19 mouse cellular contexts compared by ENCODE assay signal in genomic region chr10:72533859-72534258, GRCm38 (mm10).
"Had no signal": no experiment of that assay in that cellular context is flagged by ENCODE, and none has a peak within 500 bp of the region (broad histone marks: within the 10 kb centered on the region; RNA-seq: fewer than 3 reads in every experiment).

No protein-coding gene starts in this region.

- H3K36me3 ChIP-seq: kidney, embryonic 15.5 days; neural tube, embryonic 13.5 days; stomach, embryonic 15.5 days had no signal

- H3K4me1 ChIP-seq: kidney, embryonic 15.5 days; neural tube, embryonic 13.5 days; stomach, embryonic 15.5 days had no signal

- H3K9ac ChIP-seq: kidney, embryonic 15.5 days; liver, embryonic 14.5 days; liver, postnatal 0 days; lung, embryonic 14.5 days; neural tube, embryonic 13.5 days; stomach, embryonic 15.5 days had no signal

- H3K27ac ChIP-seq: kidney, embryonic 15.5 days; left cerebral cortex, adult 2 months; liver, embryonic 14.5 days; macrophage; neural tube, embryonic 13.5 days; stomach, embryonic 15.5 days had no signal

- H3K4me2 ChIP-seq: kidney, embryonic 15.5 days; lung, embryonic 14.5 days; neural tube, embryonic 13.5 days; stomach, embryonic 15.5 days had no signal

- ATAC-seq: liver, postnatal 0 days; lung, postnatal 0 days had no signal

- H3K27me3 ChIP-seq: kidney, embryonic 15.5 days; neural tube, embryonic 13.5 days; stomach, embryonic 15.5 days had no signal

- H3K9me3 ChIP-seq: kidney, embryonic 15.5 days; neural tube, embryonic 13.5 days; stomach, embryonic 15.5 days had no signal

- H3K4me3 ChIP-seq: kidney, embryonic 15.5 days; left cerebral cortex, adult 2 months; myocyte; neural tube, embryonic 13.5 days; stomach, embryonic 15.5 days had no signal

- DNase-seq: kidney, adult 11 months; kidney, adult 8-10 months; kidney, postnatal 10 days; kidney, postnatal 36 days; layer of hippocampus, postnatal 36 days; liver, postnatal 0 days; lung, embryonic 14.5 days; retina, postnatal 1 day; right cerebral cortex, postnatal 25 days; spleen, adult 18-20 months; thymus, postnatal 25 days had no signal
